Mouse (Mus musculus) erythroblast, embryonic 14.5 days (primary cell): ENCODE measurements around the gene Cux1. TPM values are rescaled to one million over a fixed set of nuclear protein-coding genes. Genes with fewer than 3 reads are reported as not detected.

Experiments used
- H3K27me3 ChIP-seq: 2 replicates; pipeline ENCODE4 v1.6.1; 2012; ENCODE audit warnings: inconsistent platforms; ENCODE audit not compliant: control insufficient read depth
- H3K36me3 ChIP-seq: 2 replicates; pipeline ENCODE4 v1.6.1; 2012; ENCODE audit warnings: mild to moderate bottlenecking, inconsistent platforms; ENCODE audit not compliant: control insufficient read depth
- H3K4me1 ChIP-seq: 2 replicates; pipeline ENCODE4 v1.6.1; 2012; ENCODE audit warnings: inconsistent platforms; ENCODE audit not compliant: control insufficient read depth
- H3K4me3 ChIP-seq: replicated peaks from 2 replicates; pipeline ENCODE3; 2012; ENCODE audit warnings: moderate library complexity, mild to moderate bottlenecking, inconsistent platforms
- H3K9me3 ChIP-seq: 2 replicates; pipeline ENCODE4 v1.6.1; 2012; ENCODE audit warnings: low read length, inconsistent platforms, mixed read lengths; ENCODE audit not compliant: control insufficient read depth
- GATA1 ChIP-seq: IDR thresholded peaks from 2 replicates; pipeline ENCODE4 v1.6.1; 2012; ENCODE audit warnings: low read length, inconsistent platforms, mixed read lengths
- TAL1 ChIP-seq: IDR thresholded peaks from 3 replicates; pipeline ENCODE4 v1.6.1; 2012; ENCODE audit warnings: low read length, inconsistent platforms, mixed read lengths
- polyA plus RNA-seq: library from polyadenylated mRNA; stranded (reverse); fragments of >175 nt; gene quantifications from 2 replicates; pipeline ENCODE4 v1.2.3, GENCODE M21; 2012

Gene Cux1
- polyA plus RNA-seq, 1 experiment: 2.9 TPM

GRCm38 (mm10) chr5:136420342-136420741 is 146.9 kb downstream of the Cux1 start:
- TF ChIP-seq GATA1: no peak
- TF ChIP-seq TAL1: no peak
- H3K36me3 ChIP-seq: no peaks in the 10 kb centered on the region
- H3K4me1 ChIP-seq: peaks cover 21% of the 10 kb centered on the region
- H3K4me3 ChIP-seq: no peak overlapping the region
- no peaks in the 10 kb centered on the region for H3K9me3 ChIP-seq
- H3K27me3 ChIP-seq: no peaks in the 10 kb centered on the region

DNA sequence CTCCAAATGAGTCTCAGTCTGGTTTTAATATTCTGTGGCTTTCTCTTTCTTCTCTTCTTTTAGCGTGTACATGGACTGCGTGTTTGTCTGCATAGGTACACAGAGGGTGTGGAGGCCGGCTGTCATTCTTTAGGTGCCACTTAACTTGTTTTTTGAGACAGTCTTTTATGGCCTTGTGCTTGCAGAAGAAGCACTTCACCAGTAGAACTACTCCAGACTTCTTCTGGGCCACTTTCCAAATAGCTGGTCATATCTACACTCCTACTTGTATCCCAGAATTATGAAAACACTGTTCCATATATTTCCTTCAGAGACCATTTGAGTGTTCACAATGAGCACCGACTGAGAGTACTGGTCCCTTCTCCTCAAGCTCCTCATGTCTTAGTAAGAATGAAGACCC is 149.4 kb downstream of the Cux1 start:
- Histone ChIP-seq H3K27me3 (no peaks in the 10 kb centered on the region), H3K9me3 (no peaks in the 10 kb centered on the region), H3K36me3 (no peaks in the 10 kb centered on the region), H3K4me3 (no peak overlapping the region), H3K4me1 (peaks cover 18% of the 10 kb centered on the region)
- no peak for TF ChIP-seq TAL1
- TF ChIP-seq GATA1: no peak

DNA sequence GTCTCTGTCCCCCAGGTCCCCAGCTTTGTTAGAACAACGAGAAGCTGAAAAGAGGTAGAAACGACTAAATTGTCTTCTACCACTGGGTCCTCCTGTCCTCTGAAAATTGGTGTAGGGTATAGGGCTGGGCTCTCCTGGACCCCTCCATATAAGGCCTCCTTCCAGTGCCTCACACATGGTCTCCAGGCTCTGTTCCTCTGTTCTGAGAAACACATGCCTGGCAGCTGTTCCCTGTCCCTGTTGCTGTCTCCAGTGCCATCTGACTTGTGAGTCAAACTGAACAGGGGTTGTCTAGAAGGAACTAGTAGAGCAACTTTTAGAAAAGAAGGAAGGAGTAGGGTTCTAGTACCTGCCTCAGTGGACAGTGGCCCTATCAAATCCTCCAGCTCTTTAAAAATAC is 152.8 kb downstream of the Cux1 start:
- H3K36me3 ChIP-seq: no peaks in the 10 kb centered on the region
- no peaks in the 10 kb centered on the region for H3K27me3 ChIP-seq
- TF ChIP-seq TAL1 (no peak), GATA1 (no peak)
- H3K4me3 ChIP-seq: no peak overlapping the region
- no peaks in the 10 kb centered on the region for H3K9me3 ChIP-seq
- peaks cover 6% of the 10 kb centered on the region; the same call in 1 of the 2 replicates for H3K4me1 ChIP-seq

GRCm38 (mm10) chr5:136410681-136411181 is 156.6 kb downstream of the Cux1 start:
- Histone ChIP-seq H3K36me3 (peaks cover 11% of the 10 kb centered on the region), H3K27me3 (no peaks in the 10 kb centered on the region), H3K4me3 (no peak overlapping the region), H3K4me1 (peaks cover 6% of the 10 kb centered on the region; the same call in 1 of the 2 replicates), H3K9me3 (peaks cover 4% of the 10 kb centered on the region)
- TF ChIP-seq TAL1 (no peak), GATA1 (no peak)

DNA sequence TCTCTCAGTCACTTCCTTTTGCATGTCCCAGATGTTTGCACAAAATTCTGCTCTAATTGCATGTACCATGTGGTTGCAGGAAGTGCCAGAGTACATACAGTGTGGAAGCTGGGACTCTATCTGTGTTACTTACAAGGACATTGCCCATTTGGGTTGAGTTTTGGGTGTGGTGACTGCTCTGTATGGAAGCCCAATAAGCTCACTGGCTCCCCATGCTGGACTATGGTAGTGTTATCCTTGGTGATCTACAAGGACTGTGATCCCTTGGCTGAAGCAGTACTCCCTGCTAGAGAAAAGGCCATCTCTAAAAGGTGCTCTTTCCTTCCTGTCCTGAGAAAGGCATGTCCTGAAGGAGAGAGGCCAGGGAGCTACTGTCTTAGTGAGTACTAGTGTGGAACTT is 160.9 kb downstream of the Cux1 start:
- H3K4me1 ChIP-seq: peaks cover 5% of the 10 kb centered on the region; the same call in 1 of the 2 replicates
- peaks cover 11% of the 10 kb centered on the region for H3K36me3 ChIP-seq
- H3K4me3 ChIP-seq: no peak overlapping the region
- no peaks in the 10 kb centered on the region for H3K27me3 ChIP-seq
- TF ChIP-seq TAL1: no peak
- H3K9me3 ChIP-seq: peaks cover 4% of the 10 kb centered on the region

GRCm38 (mm10) chr5:136403565-136403961 is 163.7 kb downstream of the Cux1 start:
- no peak overlapping the region for H3K4me3 ChIP-seq
- H3K36me3 ChIP-seq: peaks cover 11% of the 10 kb centered on the region
- TF ChIP-seq GATA1 (no peak), TAL1 (no peak)
- no peaks in the 10 kb centered on the region for H3K4me1 ChIP-seq
- peaks cover 4% of the 10 kb centered on the region for H3K9me3 ChIP-seq
- no peaks in the 10 kb centered on the region for H3K27me3 ChIP-seq

GRCm38 (mm10) chr5:136402622-136403564 is 164.4 kb downstream of the Cux1 start:
- Histone ChIP-seq H3K4me3 (no peak overlapping the region), H3K27me3 (no peaks in the 10 kb centered on the region), H3K4me1 (no peaks in the 10 kb centered on the region), H3K9me3 (peaks cover 4% of the 10 kb centered on the region), H3K36me3 (peaks cover 11% of the 10 kb centered on the region)
- TF ChIP-seq TAL1 (no peak), GATA1 (no peak)

- TF ChIP-seq GATA1 (no peak), TAL1 (no peak)
- H3K27me3 ChIP-seq: no peaks in the 10 kb centered on the region
- H3K4me1 ChIP-seq: peaks cover 6% of the 10 kb centered on the region
Observed at GRCm38 (mm10) chr5:136398706-136399105, 168.6 kb downstream of the Cux1 start.

GRCm38 (mm10) chr5:136396699-136397098 is 170.6 kb downstream of the Cux1 start:
- peaks cover 6% of the 10 kb centered on the region for H3K4me1 ChIP-seq
- H3K4me3 ChIP-seq: no peak overlapping the region
- no peaks in the 10 kb centered on the region for H3K27me3 ChIP-seq
- H3K9me3 ChIP-seq: no peaks in the 10 kb centered on the region
- no peaks in the 10 kb centered on the region; the same call in 1 of the 2 replicates for H3K36me3 ChIP-seq
- TF ChIP-seq GATA1: no peak
- no peak for TF ChIP-seq TAL1

More at GRCm38 (mm10) chr5:136398706-136399105, 168.6 kb downstream of the Cux1 start:
- Histone ChIP-seq H3K4me3 (no peak overlapping the region), H3K9me3 (no peaks in the 10 kb centered on the region), H3K36me3 (no peaks in the 10 kb centered on the region)
